Mouse (Mus musculus) midbrain, embryonic 13.5 days (tissue): ENCODE data around the gene Slit3. TPM values are rescaled to one million over a fixed set of nuclear protein-coding genes. Genes with fewer than 3 reads are reported as not detected.
A peak's percentile ranks its signal among the peaks of the same experiment; 100 is the strongest.

ENCODE experiments used
- ATAC-seq: fragments of 200-750 bp; cut with Nextera tagmentation; 2 replicates; pipeline ENCODE4 v1.8.0; 2017; ENCODE audit warnings: mild to moderate bottlenecking, moderate TSS enrichment, moderate library complexity
- H3K27ac ChIP-seq: fragments of 300-500 bp; sonication (generic); 2 replicates; pipeline ENCODE4 v1.5.1; 2015; ENCODE audit warnings: inconsistent platforms, mild to moderate bottlenecking, moderate library complexity
- H3K27me3 ChIP-seq: fragments of 300-500 bp; sonication (generic); 2 replicates; pipeline ENCODE4 v1.6.1; 2015; ENCODE audit warnings: mild to moderate bottlenecking, inconsistent platforms
- H3K36me3 ChIP-seq: fragments of 300-500 bp; sonication (generic); 2 replicates; pipeline ENCODE4 v1.6.1; 2015; ENCODE audit warnings: mild to moderate bottlenecking, inconsistent platforms
- H3K4me1 ChIP-seq: fragments of 300-500 bp; sonication (generic); replicated peaks from 2 replicates; pipeline ENCODE4 v1.6.1; 2015; ENCODE audit warnings: inconsistent platforms
- H3K4me2 ChIP-seq: fragments of 300-500 bp; sonication (generic); replicated peaks from 2 replicates; pipeline ENCODE4 v1.6.1; 2015; ENCODE audit warnings: moderate library complexity, mild to moderate bottlenecking, inconsistent platforms
- H3K4me3 ChIP-seq: fragments of 300-500 bp; sonication (generic); replicated peaks from 2 replicates; pipeline ENCODE4 v1.5.1; 2015; ENCODE audit warnings: mild to moderate bottlenecking, inconsistent platforms
- H3K9ac ChIP-seq: fragments of 300-500 bp; sonication (generic); replicated peaks from 2 replicates; pipeline ENCODE4 v1.6.1; 2015; ENCODE audit warnings: mild to moderate bottlenecking, inconsistent platforms
- H3K9me3 ChIP-seq: fragments of 300-500 bp; sonication (generic); 2 replicates; pipeline ENCODE4 v1.6.1; 2016; ENCODE audit warnings: mild to moderate bottlenecking, inconsistent platforms
- WGBS: fragments of 180-500 bp; shearing (Covaris S2); methylation state at CpG from one replicate; pipeline ENCODE4 v1.1.7; 2015; 5-methylcytosine and 5-hydroxymethylcytosine counted together
- polyA plus RNA-seq: library from polyadenylated mRNA; unstranded; fragments of >200 nt; fragmentation: Nextera tagmentation; extraction: Ambion mirVana; gene quantifications from 2 replicates; pipeline ENCODE4 v1.2.1, GENCODE M21; 2015

The Slit3 gene
- polyA plus RNA-seq, 1 experiment from 2014 or later, result 6.6 TPM

- Histone ChIP-seq H3K27ac (no peak overlapping the region), H3K9ac (no peak overlapping the region), H3K4me1 (no peaks in the 10 kb centered on the region), H3K36me3 (no peaks in the 10 kb centered on the region), H3K27me3 (no peaks in the 10 kb centered on the region), H3K4me2 (no peak overlapping the region), H3K4me3 (no peak overlapping the region), H3K9me3 (no peaks in the 10 kb centered on the region)
- ATAC-seq, result no peak
- 93% methylated on average over 5 of the region's 5 CpGs for WGBS
Measured at GRCm38 (mm10) chr11:35679976-35680375, 559.0 kb downstream of the Slit3 start.

GRCm38 (mm10) chr11:35687316-35687715 is 566.3 kb downstream of the Slit3 start:
- Histone ChIP-seq H3K27me3 (peaks cover 10% of the 10 kb centered on the region; the same call in 1 of the 2 replicates), H3K27ac (no peak overlapping the region), H3K4me3 (no peak overlapping the region), H3K4me2 (no peak overlapping the region), H3K4me1 (no peaks in the 10 kb centered on the region), H3K9me3 (no peaks in the 10 kb centered on the region), H3K36me3 (no peaks in the 10 kb centered on the region), H3K9ac (no peak overlapping the region)
- WGBS, result 84% methylated on average over 6 of the region's 6 CpGs
- ATAC-seq, result no peak

DNA sequence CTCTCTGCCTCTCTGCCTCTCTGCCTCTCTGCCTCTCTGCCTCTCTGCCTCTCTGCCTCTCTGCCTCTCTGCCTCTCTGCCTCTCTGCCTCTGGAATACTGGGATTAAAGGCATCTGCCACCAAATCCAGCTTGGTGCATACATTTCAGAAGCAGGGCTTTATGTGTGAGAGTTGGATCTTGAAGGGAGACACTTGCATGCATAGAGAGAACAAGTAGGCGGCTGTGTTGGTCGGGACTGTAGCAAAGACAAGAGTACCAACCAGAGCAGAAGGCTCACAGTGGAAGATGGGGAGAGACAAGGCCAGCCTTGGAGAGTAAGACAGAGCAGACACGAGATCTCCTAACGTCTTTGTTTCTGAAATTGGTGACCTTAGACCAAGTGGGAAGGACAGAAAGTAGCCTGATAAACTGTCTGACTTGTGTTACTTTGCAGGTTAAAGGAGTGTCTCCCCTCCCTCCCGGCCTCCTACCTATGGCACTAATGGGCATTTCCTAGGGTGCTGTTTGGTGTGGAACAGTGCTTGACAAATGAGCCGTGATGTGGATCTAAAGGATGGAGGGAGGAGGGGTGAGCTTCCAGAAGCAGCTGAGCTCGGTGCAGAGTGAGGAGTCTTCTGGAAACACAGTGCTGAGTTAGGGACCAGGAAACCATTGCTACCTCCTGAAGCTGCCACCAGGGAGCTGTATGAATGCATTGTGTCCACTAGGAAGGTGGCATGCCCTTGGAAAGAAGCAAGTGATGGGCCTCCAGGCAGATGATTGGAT is 569.7 kb downstream of the Slit3 start:
- Histone ChIP-seq H3K36me3 (no peaks in the 10 kb centered on the region), H3K27me3 (peaks cover 22% of the 10 kb centered on the region; the same call in 1 of the 2 replicates), H3K9ac (no peak overlapping the region), H3K27ac (no peak overlapping the region), H3K4me1 (no peaks in the 10 kb centered on the region), H3K4me2 (no peak overlapping the region), H3K4me3 (no peak overlapping the region), H3K9me3 (no peaks in the 10 kb centered on the region)
- WGBS, result 65% methylated on average over 7 of the region's 7 CpGs
- ATAC-seq, result no peak

GRCm38 (mm10) chr11:35693136-35693535 is 572.1 kb downstream of the Slit3 start:
- H3K9me3 ChIP-seq, result no peaks in the 10 kb centered on the region
- H3K4me3 ChIP-seq, result no peak overlapping the region
- peak; percentile 76 for ATAC-seq
- peaks cover 18% of the 10 kb centered on the region; the same call in 1 of the 2 replicates for H3K27me3 ChIP-seq
- H3K27ac ChIP-seq, result no peak overlapping the region
- 0 out of 2 replicates have a peak overlapping the region, but pooled peaks have one; percentile 7 for H3K9ac ChIP-seq
- 11% methylated on average over 5 of the region's 5 CpGs for WGBS
- H3K4me1 ChIP-seq, result no peaks in the 10 kb centered on the region
- no peaks in the 10 kb centered on the region for H3K36me3 ChIP-seq
- H3K4me2 ChIP-seq, result no peak overlapping the region

- H3K4me3 ChIP-seq, result no peak overlapping the region
- H3K9ac ChIP-seq, result no peak overlapping the region
- WGBS, result 77% methylated on average over 7 of the region's 7 CpGs
- ATAC-seq, result peak; percentile 26
- H3K4me2 ChIP-seq, result no peak overlapping the region
- H3K27ac ChIP-seq, result no peak overlapping the region
- H3K27me3 ChIP-seq, result peaks cover 18% of the 10 kb centered on the region; the same call in 1 of the 2 replicates
- no peaks in the 10 kb centered on the region for H3K4me1 ChIP-seq
- no peaks in the 10 kb centered on the region for H3K9me3 ChIP-seq
- H3K36me3 ChIP-seq, result no peaks in the 10 kb centered on the region
Measured at GRCm38 (mm10) chr11:35693625-35694024, 572.6 kb downstream of the Slit3 start.

DNA sequence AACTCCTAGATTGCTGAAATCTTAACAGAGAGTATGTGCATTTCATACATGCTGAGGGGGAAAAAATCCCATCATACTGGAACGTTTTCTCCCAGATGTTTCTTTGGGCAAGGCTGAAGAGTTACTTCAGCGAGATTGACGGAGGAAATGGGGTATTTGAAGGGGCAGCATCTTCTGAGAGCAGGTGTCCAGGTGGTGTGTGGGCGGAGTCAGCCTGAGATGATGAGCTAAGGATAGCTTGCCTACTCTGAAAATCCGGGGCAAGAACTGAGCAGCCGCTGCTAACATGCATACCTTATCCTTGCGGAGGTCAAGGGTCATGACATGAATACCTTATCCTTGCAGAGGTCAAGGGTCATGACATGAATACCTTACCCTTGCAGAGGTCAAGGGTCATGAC is 576.5 kb downstream of the Slit3 start:
- no peak overlapping the region for H3K9ac ChIP-seq
- peaks cover 11% of the 10 kb centered on the region; the same call in 1 of the 2 replicates for H3K27me3 ChIP-seq
- H3K4me1 ChIP-seq, result no peaks in the 10 kb centered on the region
- H3K4me3 ChIP-seq, result no peak overlapping the region
- H3K9me3 ChIP-seq, result no peaks in the 10 kb centered on the region
- WGBS, result 90% methylated on average over 7 of the region's 7 CpGs
- H3K4me2 ChIP-seq, result no peak overlapping the region
- no peak for ATAC-seq
- H3K36me3 ChIP-seq, result no peaks in the 10 kb centered on the region
- no peak overlapping the region for H3K27ac ChIP-seq

GRCm38 (mm10) chr11:35698901-35699300 is 577.9 kb downstream of the Slit3 start:
- WGBS, result 86% methylated on average over 5 of the region's 5 CpGs
- Histone ChIP-seq H3K9me3 (no peaks in the 10 kb centered on the region), H3K9ac (no peak overlapping the region), H3K4me1 (no peaks in the 10 kb centered on the region), H3K27me3 (0 out of 2 replicates have a peak, but pooled peaks cover 6% of the 10 kb centered on the region), H3K4me3 (no peak overlapping the region), H3K4me2 (no peak overlapping the region), H3K36me3 (0 out of 2 replicates have a peak, but pooled peaks cover 7% of the 10 kb centered on the region), H3K27ac (no peak overlapping the region)
- ATAC-seq, result no peak

DNA sequence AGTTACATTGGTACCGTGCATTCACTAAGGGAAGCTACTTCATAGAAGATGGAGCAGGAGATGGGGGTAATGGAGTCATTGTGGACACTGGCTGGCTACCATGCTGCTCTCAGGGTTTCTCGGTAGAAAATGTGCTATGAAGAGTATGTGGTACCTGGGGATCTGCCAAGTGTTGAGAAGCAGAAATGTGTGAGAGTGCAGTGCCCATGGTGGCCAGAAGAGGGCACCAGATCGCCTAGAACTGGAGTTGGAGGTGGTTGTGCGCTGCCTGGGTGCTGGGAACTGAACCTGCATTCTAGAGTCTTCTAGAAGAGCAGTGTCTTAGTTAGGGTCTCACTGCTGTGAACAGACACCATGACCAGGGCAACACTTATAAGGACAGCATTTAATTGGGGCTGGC is 582.4 kb downstream of the Slit3 start:
- no peaks in the 10 kb centered on the region for H3K4me1 ChIP-seq
- H3K27ac ChIP-seq, result no peak overlapping the region
- WGBS, result 73% methylated on average over 4 of the region's 4 CpGs

GRCm38 (mm10) chr11:35704381-35704780 is 583.4 kb downstream of the Slit3 start:
- no peak overlapping the region for H3K9ac ChIP-seq
- peaks cover 11% of the 10 kb centered on the region; the same call in 1 of the 2 replicates for H3K36me3 ChIP-seq
- H3K4me1 ChIP-seq, result no peaks in the 10 kb centered on the region
- no peak for ATAC-seq
- 97% methylated on average over 13 of the region's 13 CpGs for WGBS
- H3K27ac ChIP-seq, result no peak overlapping the region
- no peak overlapping the region for H3K4me3 ChIP-seq
- H3K4me2 ChIP-seq, result no peak overlapping the region
- no peaks in the 10 kb centered on the region for H3K27me3 ChIP-seq
- H3K9me3 ChIP-seq, result no peaks in the 10 kb centered on the region

More for the DNA sequence above, 582.4 kb downstream of the Slit3 start:
- no peak for ATAC-seq
- peaks cover 11% of the 10 kb centered on the region; the same call in 1 of the 2 replicates for H3K36me3 ChIP-seq
- H3K9ac ChIP-seq, result no peak overlapping the region
- no peak overlapping the region for H3K4me2 ChIP-seq
- H3K27me3 ChIP-seq, result no peaks in the 10 kb centered on the region
- H3K9me3 ChIP-seq, result no peaks in the 10 kb centered on the region
- H3K4me3 ChIP-seq, result no peak overlapping the region

DNA sequence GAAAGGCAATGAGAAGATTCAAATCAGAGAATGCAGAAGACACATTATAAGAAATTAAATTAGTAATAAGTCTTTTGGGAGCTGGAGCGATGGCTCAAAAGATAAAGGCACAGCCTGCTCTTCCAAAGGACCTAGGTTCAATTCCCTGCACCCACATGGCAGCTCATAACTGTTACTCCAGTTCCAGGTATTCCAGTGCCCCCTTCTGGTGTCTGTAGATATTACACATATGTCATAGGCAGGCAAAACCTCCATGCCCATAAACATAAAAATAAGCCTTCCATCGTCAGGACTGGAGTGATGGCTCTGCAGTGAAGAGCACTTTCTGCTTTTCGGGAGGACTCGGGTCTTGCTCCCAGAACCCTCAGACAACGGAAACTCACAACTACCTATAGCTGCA is 583.9 kb downstream of the Slit3 start:
- no peak for ATAC-seq
- Histone ChIP-seq H3K9me3 (no peaks in the 10 kb centered on the region), H3K4me3 (no peak overlapping the region), H3K4me2 (no peak overlapping the region), H3K27ac (no peak overlapping the region), H3K4me1 (no peaks in the 10 kb centered on the region), H3K9ac (no peak overlapping the region), H3K36me3 (peaks cover 11% of the 10 kb centered on the region; the same call in 1 of the 2 replicates), H3K27me3 (no peaks in the 10 kb centered on the region)
- 93% methylated on average over 5 of the region's 5 CpGs for WGBS

DNA sequence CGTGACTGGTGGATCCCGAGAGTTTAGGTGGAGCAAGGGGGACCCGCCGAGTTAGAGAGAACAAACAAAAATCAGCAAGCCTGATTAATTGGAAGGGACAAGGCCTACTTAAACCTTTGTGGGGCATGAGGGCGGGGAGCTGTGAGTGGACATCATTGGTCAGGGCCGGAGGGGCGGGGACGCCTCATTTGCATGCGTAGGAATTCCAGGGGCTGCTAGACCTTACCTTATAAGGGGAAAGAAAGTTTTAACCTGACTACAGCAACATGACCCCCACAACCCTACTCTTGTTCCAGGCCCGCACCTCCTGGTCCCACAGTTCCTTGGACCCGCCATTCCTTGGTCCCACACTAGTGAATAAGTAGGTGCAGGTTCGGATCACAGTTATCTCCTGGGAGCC is 586.4 kb downstream of the Slit3 start:
- Histone ChIP-seq H3K27me3 (no peaks in the 10 kb centered on the region), H3K4me1 (no peaks in the 10 kb centered on the region), H3K36me3 (peaks cover 11% of the 10 kb centered on the region; the same call in 1 of the 2 replicates), H3K4me3 (no peak overlapping the region), H3K27ac (no peak overlapping the region), H3K4me2 (no peak overlapping the region), H3K9me3 (no peaks in the 10 kb centered on the region), H3K9ac (no peak overlapping the region)
- ATAC-seq, result no peak
- WGBS, result 93% methylated on average over 12 of the region's 12 CpGs

DNA sequence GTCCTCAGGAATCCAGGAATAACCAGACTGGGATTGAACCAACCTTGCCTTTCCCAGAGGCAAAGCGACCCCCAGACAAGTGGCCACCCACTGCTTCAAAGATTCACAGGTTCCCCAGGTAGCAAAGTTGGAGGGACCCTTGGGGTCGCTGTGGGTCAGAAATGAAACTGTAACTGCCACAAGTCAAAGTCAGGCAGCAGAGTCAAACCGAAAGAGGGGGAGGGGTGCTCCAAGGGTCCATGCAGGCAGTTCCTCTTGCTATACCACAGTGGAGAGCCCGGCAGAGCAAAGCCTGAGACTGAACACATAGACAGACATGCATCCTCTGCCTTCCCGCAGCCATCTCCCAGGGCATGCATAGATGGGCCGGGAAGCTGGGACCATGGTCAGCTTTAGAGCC is 590.3 kb downstream of the Slit3 start:
- H3K27ac ChIP-seq, result no peak overlapping the region
- 85% methylated on average over 6 of the region's 6 CpGs for WGBS
- no peak overlapping the region for H3K4me3 ChIP-seq
- ATAC-seq, result no peak
- H3K9me3 ChIP-seq, result no peaks in the 10 kb centered on the region
- no peaks in the 10 kb centered on the region for H3K36me3 ChIP-seq
- no peaks in the 10 kb centered on the region for H3K4me1 ChIP-seq
- H3K27me3 ChIP-seq, result no peaks in the 10 kb centered on the region
- no peak overlapping the region for H3K4me2 ChIP-seq
- no peak overlapping the region for H3K9ac ChIP-seq
